Mouse (Mus musculus) stomach, postnatal 0 days (tissue): ENCODE results near the gene Erich4. TPM values are rescaled to one million over a fixed set of nuclear protein-coding genes. Genes with fewer than 3 reads are reported as not detected.
A peak's percentile ranks its signal among the peaks of the same experiment; 100 is the strongest.

Experiments used
- ATAC-seq: fragments of 200-750 bp; cut with Nextera tagmentation; 2 replicates; pipeline ENCODE4 v1.8.0; 2017; ENCODE audit not compliant: low FRiP score, low TSS enrichment
- DNase-seq: peaks from one replicate; pipeline ENCODE4 v3.0.0-alpha.2; 2016; ENCODE audit warnings: low spot score
- H3K27ac ChIP-seq: fragments of 300-500 bp; sonication (generic); replicated peaks from 2 replicates; pipeline ENCODE4 v1.5.1; 2014; ENCODE audit warnings: mild to moderate bottlenecking, control low read depth
- H3K27me3 ChIP-seq: fragments of 300-500 bp; sonication (generic); 2 replicates; pipeline ENCODE4 v1.6.1; 2014; ENCODE audit warnings: low read length; ENCODE audit not compliant: control insufficient read depth, insufficient read depth
- H3K36me3 ChIP-seq: fragments of 300-500 bp; sonication (generic); 2 replicates; pipeline ENCODE4 v1.6.1; 2014; ENCODE audit warnings: low read length, mixed read lengths; ENCODE audit not compliant: control insufficient read depth, insufficient read depth
- H3K4me1 ChIP-seq: fragments of 300-500 bp; sonication (generic); replicated peaks from 2 replicates; pipeline ENCODE4 v1.6.1; 2014; ENCODE audit warnings: antibody characterized with exemption; ENCODE audit not compliant: control insufficient read depth, insufficient read depth
- H3K4me2 ChIP-seq: fragments of 300-500 bp; sonication (generic); replicated peaks from 2 replicates; pipeline ENCODE4 v1.6.1; 2014; ENCODE audit warnings: low read depth, mild to moderate bottlenecking, control low read depth, moderate library complexity
- H3K4me3 ChIP-seq: fragments of 300-500 bp; sonication (generic); 2 replicates; pipeline ENCODE4 v1.5.1; 2014; ENCODE audit warnings: low read depth, low read length, control low read depth
- H3K9ac ChIP-seq: fragments of 300-500 bp; sonication (generic); 2 replicates; pipeline ENCODE4 v1.6.1; 2014; ENCODE audit warnings: mild to moderate bottlenecking, low read length, control low read depth, mixed read lengths
- H3K9me3 ChIP-seq: fragments of 300-500 bp; sonication (generic); 2 replicates; pipeline ENCODE4 v1.6.1; 2016; ENCODE audit warnings: low read length; ENCODE audit not compliant: control insufficient read depth
- CTCF ChIP-seq: IDR thresholded peaks from 2 replicates; pipeline ENCODE4 v1.5.1; 2016; ENCODE audit warnings: antibody characterized with exemption, low read depth, mild to moderate bottlenecking, moderate library complexity
- EP300 ChIP-seq: optimal IDR thresholded peaks from 2 replicates; pipeline ENCODE3; 2016; ENCODE audit warnings: antibody characterized with exemption
- WGBS: fragments of 180-500 bp; shearing (Covaris S2); extraction: QIAGEN DNeasy Blood & Tissue Kit; methylation state at CpG from one replicate; pipeline ENCODE4 v1.1.7; 2014; 5-methylcytosine and 5-hydroxymethylcytosine counted together
- polyA plus RNA-seq: library from polyadenylated mRNA; unstranded; fragments of >200 nt; fragmentation: Nextera tagmentation; extraction: Ambion mirVana; gene quantifications from 2 replicates; pipeline ENCODE4 v1.2.1, GENCODE M21; 2015

The Erich4 gene
- polyA plus RNA-seq, 1 experiment from 2014 or later = not detected

- 96% methylated on average over 4 of the region's 4 CpGs for WGBS
These were observed 24.1 kb upstream of the Erich4 start for GRCm38 (mm10) chr7:25639754-25640153.

GRCm38 (mm10) chr7:25637099-25637498, 21.4 kb upstream of the Erich4 start:
- ATAC-seq = no peak
- no peak for DNase-seq
- 88% methylated on average over 5 of the region's 5 CpGs for WGBS
- H3K4me2 ChIP-seq = no peak overlapping the region
- no peaks in the 10 kb centered on the region for H3K9me3 ChIP-seq
- H3K9ac ChIP-seq = no peak overlapping the region
- H3K27ac ChIP-seq = no peak overlapping the region
- H3K4me3 ChIP-seq = no peak overlapping the region
- H3K27me3 ChIP-seq = no peaks in the 10 kb centered on the region
- TF ChIP-seq CTCF = no peak
- no peak for TF ChIP-seq EP300
- peaks cover 21% of the 10 kb centered on the region for H3K36me3 ChIP-seq
- no peaks in the 10 kb centered on the region for H3K4me1 ChIP-seq

More at GRCm38 (mm10) chr7:25639754-25640153, 24.1 kb upstream of the Erich4 start:
- ATAC-seq (no peak), DNase-seq (no peak)
- H3K9me3 ChIP-seq = no peaks in the 10 kb centered on the region
- H3K9ac ChIP-seq = no peak overlapping the region
- no peak for TF ChIP-seq CTCF
- TF ChIP-seq EP300 = no peak
- no peaks in the 10 kb centered on the region for H3K27me3 ChIP-seq
- H3K4me1 ChIP-seq = no peaks in the 10 kb centered on the region
- peaks cover 12% of the 10 kb centered on the region for H3K36me3 ChIP-seq
- H3K27ac ChIP-seq = no peak overlapping the region
- no peak overlapping the region for H3K4me2 ChIP-seq
- no peak overlapping the region for H3K4me3 ChIP-seq

DNA sequence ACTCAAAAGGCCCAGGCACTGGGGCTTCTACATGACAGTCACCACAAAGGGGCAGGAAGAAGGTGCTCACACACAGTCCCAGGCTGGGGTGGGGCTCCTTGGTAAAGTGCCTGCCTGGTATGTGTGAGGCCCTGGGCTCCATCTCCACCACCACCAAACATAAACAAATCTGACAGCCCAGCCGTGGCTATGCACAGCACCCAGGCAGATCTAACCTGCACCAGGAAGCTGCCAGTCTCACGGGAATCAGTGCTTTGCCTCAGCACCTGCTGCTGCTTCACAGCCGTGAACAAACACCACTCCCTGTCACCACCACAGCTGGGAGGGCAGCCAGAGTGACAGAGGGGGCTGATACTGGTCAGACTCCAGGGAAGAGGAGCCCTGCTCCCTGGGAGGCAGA, 20.7 kb upstream of the Erich4 start:
- Histone ChIP-seq H3K4me3 (no peak overlapping the region), H3K9me3 (no peaks in the 10 kb centered on the region), H3K27me3 (no peaks in the 10 kb centered on the region), H3K4me1 (no peaks in the 10 kb centered on the region), H3K27ac (no peak overlapping the region), H3K36me3 (peaks cover 22% of the 10 kb centered on the region), H3K9ac (no peak overlapping the region), H3K4me2 (no peak overlapping the region)
- DNase-seq (no peak), ATAC-seq (no peak)
- WGBS = 27% methylated on average over 3 of the region's 3 CpGs
- TF ChIP-seq CTCF = no peak
- no peak for TF ChIP-seq EP300

- Histone ChIP-seq H3K27me3 (no peaks in the 10 kb centered on the region), H3K9me3 (no peaks in the 10 kb centered on the region), H3K27ac (no peak overlapping the region), H3K36me3 (peaks cover 29% of the 10 kb centered on the region), H3K9ac (no peak overlapping the region), H3K4me1 (no peaks in the 10 kb centered on the region), H3K4me3 (no peak overlapping the region), H3K4me2 (no peak overlapping the region)
- WGBS = 83% methylated on average over 5 of the region's 5 CpGs
- no peak for DNase-seq
- no peak for TF ChIP-seq CTCF
- no peak for TF ChIP-seq EP300
- no peak for ATAC-seq
These were observed 17.0 kb upstream of the Erich4 start for GRCm38 (mm10) chr7:25632679-25633078.

DNA sequence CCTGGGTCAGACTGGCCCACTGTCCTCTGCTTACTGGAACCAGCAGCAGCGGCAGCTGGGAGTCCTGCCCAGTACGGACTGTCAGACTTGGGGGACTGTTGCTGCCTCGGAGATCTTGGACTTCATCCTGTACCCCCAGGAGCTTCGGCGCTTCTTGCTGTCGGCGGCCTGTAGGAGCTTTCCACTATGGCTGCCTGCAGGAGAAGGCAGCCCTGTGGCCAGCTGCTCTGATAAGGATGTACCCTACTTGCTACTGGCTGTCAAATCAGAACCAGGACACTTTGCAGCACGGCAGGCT, 12.6 kb upstream of the Erich4 start:
- no peak for ATAC-seq
- 47% methylated on average over 8 of the region's 8 CpGs for WGBS
- no peaks in the 10 kb centered on the region for H3K9me3 ChIP-seq
- peaks cover 24% of the 10 kb centered on the region for H3K36me3 ChIP-seq
- no peak for TF ChIP-seq CTCF
- TF ChIP-seq EP300 = no peak
- H3K4me1 ChIP-seq = no peaks in the 10 kb centered on the region
- DNase-seq = no peak
- H3K27ac ChIP-seq = no peak overlapping the region
- H3K4me3 ChIP-seq = peak overlapping the region; percentile 48
- no peaks in the 10 kb centered on the region for H3K27me3 ChIP-seq
- peak overlapping the region; percentile 59 for H3K9ac ChIP-seq
- peak overlapping the region; percentile 62 for H3K4me2 ChIP-seq

DNA sequence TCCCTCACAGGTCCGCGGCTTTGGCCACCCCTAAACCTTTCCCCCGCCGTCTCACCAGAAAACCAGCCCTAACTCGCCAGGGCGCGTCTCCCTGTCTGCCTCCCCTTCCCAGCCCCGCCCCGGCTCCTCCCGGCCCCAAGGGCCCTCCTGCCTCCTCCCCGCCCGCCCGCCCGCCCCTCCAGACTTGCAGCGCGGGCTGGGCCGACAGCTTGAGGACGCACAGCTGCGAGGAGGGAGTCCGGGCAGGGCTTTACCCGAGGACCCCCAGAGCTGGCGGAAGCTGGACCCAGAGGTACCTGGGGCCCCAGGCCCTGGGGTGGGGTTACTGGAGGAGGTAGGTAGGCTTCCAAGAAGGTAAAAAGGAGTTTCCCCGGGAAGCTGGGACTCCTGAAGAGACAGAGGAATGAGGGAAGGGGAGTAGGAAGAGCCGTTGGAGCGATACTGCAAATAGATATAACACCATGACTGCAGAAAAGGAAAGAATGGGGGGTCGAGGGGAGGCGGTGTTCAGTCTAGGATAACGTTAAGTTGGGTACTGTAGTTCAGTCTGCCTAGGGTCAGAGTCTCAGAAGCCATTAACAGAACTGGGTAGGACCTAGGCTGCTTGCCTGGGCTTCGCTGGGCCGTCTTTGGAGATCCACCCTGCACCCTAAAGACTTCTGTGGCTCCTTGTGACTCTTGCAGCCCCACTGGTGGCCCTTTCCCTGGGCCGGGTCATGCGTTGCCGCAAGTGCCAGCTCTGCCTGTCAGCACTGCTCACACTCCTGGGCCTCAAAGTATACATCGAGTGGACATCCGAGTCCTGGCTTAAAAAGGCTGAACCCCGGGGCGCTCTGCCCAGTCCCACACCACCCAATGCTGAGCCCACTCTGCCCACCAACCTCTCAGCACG, 12.0 kb upstream of the Erich4 start:
- Histone ChIP-seq H3K27ac (peak overlapping the region; percentile 78), H3K4me2 (peak overlapping the region; percentile 62), H3K27me3 (no peaks in the 10 kb centered on the region), H3K4me3 (peak overlapping the region; percentile 48), H3K36me3 (peaks cover 19% of the 10 kb centered on the region), H3K9me3 (no peaks in the 10 kb centered on the region), H3K9ac (peak overlapping the region; percentile 59), H3K4me1 (no peaks in the 10 kb centered on the region)
- TF ChIP-seq CTCF (no peak), EP300 (peak; percentile 15)
- DNase-seq (peak; percentile 87), ATAC-seq (peak; percentile 77)
- WGBS = 12% methylated on average over 38 of the region's 38 CpGs
